Mouse (Mus musculus) CH12.LX (cell line): ENCODE results near the gene Spryd4.

Source experiments
- MAFK ChIP-seq: IDR thresholded peaks from 2 replicates; pipeline ENCODE4 v1.6.1; 2011; ENCODE audit warnings: low read length, improper control_type of control experiment; ENCODE audit not compliant: insufficient replicate concordance
- POLR2A ChIP-seq: IDR thresholded peaks from 2 replicates; pipeline ENCODE4 v1.6.1; 2011; ENCODE audit warnings: low read depth, mild to moderate bottlenecking, improper control_type of control experiment, low read length

DNA sequence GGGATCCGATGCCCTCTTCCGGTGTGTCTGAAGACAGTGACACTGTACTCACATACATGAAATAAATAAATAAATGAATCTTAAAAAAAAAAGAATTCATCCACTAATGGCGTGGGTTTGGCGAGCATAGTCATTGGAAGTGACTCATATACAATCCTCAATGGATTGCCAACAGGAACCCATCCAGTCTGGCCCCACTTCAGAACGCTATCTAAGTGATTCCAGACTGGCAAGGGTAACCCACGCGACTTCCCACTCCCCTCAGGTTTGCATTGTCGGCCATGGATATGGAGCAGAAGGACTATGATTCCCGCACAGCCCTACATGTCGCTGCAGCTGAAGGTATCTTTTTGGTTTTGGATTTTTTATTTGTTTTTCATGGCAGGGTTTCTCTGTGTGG, 3.3 kb downstream of the Spryd4 start:
- TF ChIP-seq MAFK (no peak), POLR2A (no peak)
